Mouse (Mus musculus) mouse embryonic stem cell (cell line): ENCODE results near the gene Abcg5.

ENCODE experiments used
- in situ Hi-C, 2 experiments: fragments of 300-500 bp; cut with MboI; formaldehyde crosslinking; loops; 1 replicate in 1 of 2; 3 replicates in 1 of 2; pipeline ENCODE4 v1.14.3; 2019 to 2020; ENCODE audit warnings: low sequenced_read_pairs in 2 of 2, low pct_unique_long_range_greater_than_20kb in 1 of 2, mixed read lengths in 1 of 2; ENCODE audit not compliant: unreplicated experiment in 1 of 2

The Abcg5 gene

GRCm38 (mm10) chr17:84622028-84622427 lies 60.8 kb downstream of the Abcg5 start:
- in situ Hi-C loops, result no loop called here

GRCm38 (mm10) chr17:84621209-84621608 lies 61.6 kb downstream of the Abcg5 start:
- in situ Hi-C loops, result no loop called here

GRCm38 (mm10) chr17:84620610-84621009 lies 62.2 kb downstream of the Abcg5 start:
- in situ Hi-C loops, result no loop called here

GRCm38 (mm10) chr17:84620076-84620475 lies 62.7 kb downstream of the Abcg5 start:
- in situ Hi-C loops, result no loop called here

- in situ Hi-C loops, result no loop called here
Measured at GRCm38 (mm10) chr17:84619112-84619511, 63.7 kb downstream of the Abcg5 start.

GRCm38 (mm10) chr17:84617953-84618352 lies 64.9 kb downstream of the Abcg5 start:
- in situ Hi-C loops, result no loop called here

GRCm38 (mm10) chr17:84616526-84617074 lies 66.2 kb downstream of the Abcg5 start:
- in situ Hi-C loops, result no loop called here

GRCm38 (mm10) chr17:84615811-84616210 lies 67.0 kb downstream of the Abcg5 start:
- in situ Hi-C loops, result no loop called here

- in situ Hi-C loops, result no loop called here
Measured at GRCm38 (mm10) chr17:84611971-84612370, 70.8 kb downstream of the Abcg5 start.

GRCm38 (mm10) chr17:84611500-84611899 lies 71.3 kb downstream of the Abcg5 start:
- in situ Hi-C loops, result no loop called here

- in situ Hi-C loops, result no loop called here
Measured at GRCm38 (mm10) chr17:84608606-84609005, 74.2 kb downstream of the Abcg5 start.
